Mouse (Mus musculus) heart, embryonic 15.5 days (tissue): Measurements from ENCODE around the gene Pcnt. TPM values are rescaled to one million over a fixed set of nuclear protein-coding genes. Genes with fewer than 3 reads are reported as not detected.

Experiments used
- ATAC-seq: fragments of 200-750 bp; cut with Nextera tagmentation; replicated peaks from 2 replicates; pipeline ENCODE4 v1.8.0; 2017; ENCODE audit warnings: low read depth, moderate TSS enrichment; ENCODE audit not compliant: insufficient number of reproducible peaks, insufficient read depth, low FRiP score
- H3K27ac ChIP-seq: fragments of 300-500 bp; sonication (generic); 2 replicates; pipeline ENCODE4 v1.5.1; 2015; ENCODE audit warnings: mild to moderate bottlenecking, inconsistent platforms
- H3K27me3 ChIP-seq: fragments of 300-500 bp; sonication (generic); 2 replicates; pipeline ENCODE4 v1.6.1; 2015; ENCODE audit warnings: inconsistent platforms
- H3K36me3 ChIP-seq: fragments of 300-500 bp; sonication (generic); 2 replicates; pipeline ENCODE4 v1.6.1; 2015; ENCODE audit warnings: mild to moderate bottlenecking, inconsistent platforms
- H3K4me1 ChIP-seq: fragments of 300-500 bp; sonication (generic); replicated peaks from 2 replicates; pipeline ENCODE4 v1.6.1; 2015; ENCODE audit warnings: inconsistent platforms
- H3K4me2 ChIP-seq: fragments of 300-500 bp; sonication (generic); 2 replicates; pipeline ENCODE4 v1.6.1; 2015; ENCODE audit warnings: inconsistent platforms, mild to moderate bottlenecking, moderate library complexity
- H3K4me3 ChIP-seq: fragments of 300-500 bp; sonication (generic); 2 replicates; pipeline ENCODE4 v1.5.1; 2015; ENCODE audit warnings: mild to moderate bottlenecking, inconsistent platforms
- H3K9ac ChIP-seq: fragments of 300-500 bp; sonication (generic); 2 replicates; pipeline ENCODE4 v1.6.1; 2015; ENCODE audit warnings: mild to moderate bottlenecking, inconsistent platforms
- H3K9me3 ChIP-seq: fragments of 300-500 bp; sonication (generic); replicated peaks from 2 replicates; pipeline ENCODE4 v1.6.1; 2016; ENCODE audit warnings: inconsistent platforms
- WGBS: fragments of 180-500 bp; shearing (Covaris S2); methylation state at CpG from one replicate; pipeline ENCODE4 v1.1.7; 2015; ENCODE audit warnings: mixed read lengths; 5-methylcytosine and 5-hydroxymethylcytosine counted together
- polyA plus RNA-seq: library from polyadenylated mRNA; unstranded; fragments of >200 nt; fragmentation: Nextera tagmentation; extraction: Ambion mirVana; gene quantifications from 2 replicates; pipeline ENCODE4 v1.2.1, GENCODE M21; 2015

The Pcnt gene
- polyA plus RNA-seq = 9.9 and 11.9 TPM in 2 replicates

DNA sequence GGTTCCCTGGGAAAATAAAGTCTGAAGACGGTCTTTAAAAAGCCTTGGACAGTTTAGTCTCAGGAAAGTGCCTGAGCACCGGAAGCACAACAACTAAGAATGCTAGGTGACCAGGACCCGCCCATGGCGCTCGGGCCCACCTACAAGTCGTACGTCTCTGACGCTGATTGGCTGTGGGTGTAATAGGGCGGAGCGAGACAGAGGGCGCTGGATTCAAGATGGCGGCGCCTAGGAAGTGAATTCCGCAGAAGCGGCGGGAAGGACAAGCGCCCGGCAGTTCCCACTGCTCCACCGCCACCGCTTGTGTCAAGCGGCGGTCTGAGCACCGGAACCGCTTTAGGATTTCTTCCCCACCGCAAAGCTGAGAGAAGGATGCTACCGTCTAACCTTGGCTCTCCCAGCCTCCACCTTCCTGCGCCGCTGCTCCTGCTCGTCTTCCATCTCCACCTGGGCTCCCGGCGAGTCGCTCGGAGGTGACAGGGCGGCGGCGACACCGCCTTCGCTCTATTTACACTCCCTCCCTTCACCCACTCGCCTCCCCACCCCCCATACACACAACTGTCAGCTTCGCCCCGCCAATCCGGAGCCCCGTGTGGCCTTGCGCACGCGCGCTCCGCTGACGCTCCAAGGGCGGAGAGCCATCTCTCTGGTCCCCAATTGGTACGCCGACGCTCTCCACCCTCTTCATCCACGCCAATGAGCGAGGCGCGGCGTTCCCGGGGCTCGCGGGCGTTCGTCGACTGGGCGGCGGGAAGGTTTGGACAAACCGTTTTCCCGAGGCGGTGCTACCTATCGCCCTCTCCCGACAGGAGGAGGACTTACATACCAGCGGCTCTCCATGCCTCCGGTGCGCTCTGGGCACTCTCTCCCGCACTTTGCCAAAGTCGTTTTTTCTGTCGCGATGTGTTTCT, at the start of gene Pcnt:
Pcnt (minus strand) TSS at position 609 of the 911 bp plus-strand sequence.
- no peaks in the 10 kb centered on the region for H3K9me3 ChIP-seq
- H3K4me1 ChIP-seq = peaks cover 32% of the 10 kb centered on the region
- under 1% methylated on average over 78 of the region's 78 CpGs for WGBS
- peak within 1 kb of the TSS; percentile 98 for H3K27ac ChIP-seq
- no peaks in the 10 kb centered on the region for H3K27me3 ChIP-seq
- H3K36me3 ChIP-seq = peaks cover 23% of the 10 kb centered on the region
- peak within 1 kb of the TSS; percentile 85 for H3K4me3 ChIP-seq
- H3K4me2 ChIP-seq = peak within 1 kb of the TSS; percentile 83
- ATAC-seq = peak; percentile 98
- peak within 1 kb of the TSS; percentile 80 for H3K9ac ChIP-seq

DNA sequence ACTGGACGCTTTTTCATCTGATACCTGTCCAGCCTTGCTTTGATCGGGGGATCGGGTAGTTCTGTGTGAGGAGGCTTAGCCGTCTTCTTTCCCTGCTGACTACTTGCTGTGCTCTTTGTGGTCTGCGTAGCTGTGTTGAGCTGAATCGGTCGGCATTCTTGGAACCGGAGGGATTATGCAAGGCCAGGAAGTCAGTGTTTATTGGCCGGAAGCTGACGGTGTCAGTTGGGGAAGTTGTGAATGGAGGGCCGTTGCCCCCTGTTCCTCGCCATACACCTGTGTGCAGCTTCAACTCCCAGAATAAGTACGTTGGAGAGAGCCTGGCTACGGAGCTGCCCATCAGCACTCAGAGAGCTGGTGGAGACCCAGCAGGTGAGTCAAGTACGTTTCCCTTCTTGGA, 46.6 kb upstream of the Pcnt start:
- no peak overlapping the region for H3K4me2 ChIP-seq
- H3K9ac ChIP-seq = no peak overlapping the region
- 89% methylated on average over 15 of the region's 15 CpGs for WGBS
- no peaks in the 10 kb centered on the region for H3K4me1 ChIP-seq
- H3K4me3 ChIP-seq = no peak overlapping the region
- no peaks in the 10 kb centered on the region for H3K27me3 ChIP-seq
- no peak overlapping the region for H3K27ac ChIP-seq
- peaks cover 80% of the 10 kb centered on the region for H3K36me3 ChIP-seq
- no peaks in the 10 kb centered on the region for H3K9me3 ChIP-seq
- no peak for ATAC-seq

DNA sequence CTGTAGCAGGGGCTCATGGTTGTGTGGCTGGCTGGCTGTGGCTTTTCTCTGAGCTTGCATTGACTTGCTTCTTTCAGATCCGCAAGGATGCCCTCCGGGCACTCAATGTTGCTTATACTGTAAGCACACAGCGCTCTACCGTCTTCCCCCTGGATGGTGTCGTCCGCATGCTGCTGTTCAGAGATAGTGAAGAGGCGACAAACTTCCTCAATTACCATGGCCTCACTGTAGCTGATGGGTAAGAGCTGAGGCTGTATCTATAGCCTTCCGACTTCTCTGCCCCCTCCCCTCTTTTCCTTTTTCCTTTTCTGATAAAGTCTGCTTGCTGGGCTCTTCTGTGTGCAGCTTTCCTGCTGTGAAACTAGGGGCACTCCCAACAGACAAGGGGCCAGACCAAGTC, 45.7 kb upstream of the Pcnt start:
- WGBS = 85% methylated on average over 8 of the region's 8 CpGs
- Histone ChIP-seq H3K27me3 (no peaks in the 10 kb centered on the region), H3K4me3 (no peak overlapping the region), H3K27ac (no peak overlapping the region), H3K4me1 (no peaks in the 10 kb centered on the region), H3K4me2 (no peak overlapping the region), H3K9me3 (no peaks in the 10 kb centered on the region), H3K9ac (no peak overlapping the region), H3K36me3 (peaks cover 81% of the 10 kb centered on the region)
- no peak for ATAC-seq

DNA sequence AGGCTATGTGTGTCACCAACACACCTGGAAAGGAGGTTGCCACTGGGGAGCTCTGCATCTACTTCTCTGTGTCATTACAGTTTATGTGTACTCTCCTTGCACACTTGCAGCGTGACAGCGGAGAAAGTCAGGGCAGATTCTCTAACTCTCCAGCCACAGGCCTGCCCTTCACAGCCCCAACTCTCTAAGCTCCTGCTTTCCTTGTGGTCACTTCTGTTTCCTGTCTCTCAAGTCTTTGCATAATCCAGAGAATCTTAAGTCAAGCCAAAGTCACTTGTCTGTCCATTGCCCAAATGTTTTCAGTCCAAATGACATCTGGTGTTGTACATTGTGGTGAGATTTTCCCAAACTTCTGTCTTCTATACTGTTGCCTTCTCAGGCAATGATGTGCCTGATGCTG, 43.7 kb upstream of the Pcnt start:
- no peak overlapping the region for H3K9ac ChIP-seq
- no peaks in the 10 kb centered on the region for H3K27me3 ChIP-seq
- no peak overlapping the region for H3K4me3 ChIP-seq
- H3K9me3 ChIP-seq = no peaks in the 10 kb centered on the region
- 91% methylated on average over 2 of the region's 2 CpGs for WGBS
- H3K36me3 ChIP-seq = peaks cover 93% of the 10 kb centered on the region
- H3K4me1 ChIP-seq = 0 out of 2 replicates have a peak, but pooled peaks cover 2% of the 10 kb centered on the region
- H3K27ac ChIP-seq = no peak overlapping the region
- no peak overlapping the region for H3K4me2 ChIP-seq
- ATAC-seq = no peak

DNA sequence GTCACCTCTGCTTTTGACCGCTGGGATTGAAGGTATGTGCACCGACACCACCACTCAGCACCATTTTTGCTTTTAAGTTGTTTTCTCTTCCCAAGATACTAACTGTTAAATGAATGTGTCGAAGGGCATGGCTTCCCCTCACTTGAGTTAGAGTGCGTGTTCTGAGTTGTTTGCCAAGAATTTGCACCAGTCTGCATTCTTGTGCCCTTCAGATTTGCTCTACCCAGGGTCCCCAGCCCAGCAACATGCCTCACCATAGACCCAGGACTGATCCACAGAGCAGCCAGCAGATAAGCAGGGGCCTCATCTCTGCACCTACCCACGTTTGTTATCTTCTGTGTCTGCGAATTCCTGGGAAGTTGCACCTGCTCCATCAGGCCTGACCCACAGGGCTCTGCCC, 38.9 kb upstream of the Pcnt start:
- Histone ChIP-seq H3K27ac (peak overlapping the region; percentile 46), H3K9ac (no peak overlapping the region), H3K27me3 (no peaks in the 10 kb centered on the region), H3K4me2 (no peak overlapping the region), H3K9me3 (no peaks in the 10 kb centered on the region), H3K4me3 (no peak overlapping the region), H3K4me1 (0 out of 2 replicates have a peak, but pooled peaks cover 4% of the 10 kb centered on the region), H3K36me3 (peaks cover 93% of the 10 kb centered on the region)
- WGBS = 50% methylated on average over 6 of the region's 6 CpGs
- 0 out of 2 replicates have a peak, but pooled peaks have one; percentile 60 for ATAC-seq

DNA sequence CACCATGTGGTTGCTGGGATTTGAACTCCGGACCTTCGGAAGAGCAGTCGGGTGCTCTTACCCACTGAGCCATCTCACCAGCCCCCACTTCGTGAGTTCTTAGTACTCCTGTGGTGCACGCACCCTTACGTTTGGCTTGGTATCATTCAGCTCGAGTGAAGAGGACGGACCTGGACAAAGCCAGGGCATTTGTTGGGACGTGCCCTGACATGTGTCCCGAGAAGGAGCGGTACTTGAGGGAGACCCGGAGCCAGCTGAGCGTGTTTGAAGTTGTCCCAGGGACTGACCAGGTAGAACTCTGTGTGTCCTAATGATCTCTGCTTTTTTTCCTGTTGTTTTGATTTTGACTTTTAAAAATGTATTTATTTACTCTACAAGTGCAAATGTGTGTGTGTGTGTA, 38.3 kb upstream of the Pcnt start:
- peaks cover 89% of the 10 kb centered on the region for H3K36me3 ChIP-seq
- 89% methylated on average over 13 of the region's 13 CpGs for WGBS
- H3K9me3 ChIP-seq = no peaks in the 10 kb centered on the region
- H3K27ac ChIP-seq = peak overlapping the region; percentile 46; the same call in 1 of the 2 replicates
- H3K4me2 ChIP-seq = no peak overlapping the region
- no peak overlapping the region for H3K4me3 ChIP-seq
- H3K9ac ChIP-seq = no peak overlapping the region
- H3K4me1 ChIP-seq = 0 out of 2 replicates have a peak, but pooled peaks cover 4% of the 10 kb centered on the region
- no peak for ATAC-seq
- H3K27me3 ChIP-seq = no peaks in the 10 kb centered on the region

DNA sequence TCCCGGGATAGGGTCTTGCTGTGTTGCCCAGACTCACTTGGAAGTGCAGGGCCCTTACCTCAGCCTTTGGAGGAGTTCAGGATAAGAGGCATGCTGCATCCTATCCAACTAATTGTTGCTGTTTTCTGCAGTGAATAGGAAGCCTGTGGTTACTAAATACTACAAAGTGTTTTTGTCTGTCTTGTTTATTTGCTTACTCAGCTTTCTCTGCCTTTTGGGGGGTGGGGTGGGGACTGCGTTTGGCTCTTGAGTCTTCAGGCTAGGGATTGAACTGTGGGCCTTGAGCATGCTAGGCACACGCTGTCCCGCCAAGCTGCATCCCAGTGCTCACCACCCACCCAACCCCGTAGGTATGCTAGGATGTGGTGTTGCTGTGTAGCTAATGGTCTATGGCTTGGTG, 31.2 kb upstream of the Pcnt start:
- Histone ChIP-seq H3K4me1 (peaks cover 8% of the 10 kb centered on the region; the same call in 1 of the 2 replicates), H3K9me3 (no peaks in the 10 kb centered on the region), H3K4me3 (no peak overlapping the region), H3K4me2 (no peak overlapping the region), H3K36me3 (peaks cover 61% of the 10 kb centered on the region), H3K9ac (no peak overlapping the region), H3K27ac (no peak overlapping the region), H3K27me3 (no peaks in the 10 kb centered on the region)
- no peak for ATAC-seq
- WGBS = 91% methylated on average over 5 of the region's 5 CpGs

DNA sequence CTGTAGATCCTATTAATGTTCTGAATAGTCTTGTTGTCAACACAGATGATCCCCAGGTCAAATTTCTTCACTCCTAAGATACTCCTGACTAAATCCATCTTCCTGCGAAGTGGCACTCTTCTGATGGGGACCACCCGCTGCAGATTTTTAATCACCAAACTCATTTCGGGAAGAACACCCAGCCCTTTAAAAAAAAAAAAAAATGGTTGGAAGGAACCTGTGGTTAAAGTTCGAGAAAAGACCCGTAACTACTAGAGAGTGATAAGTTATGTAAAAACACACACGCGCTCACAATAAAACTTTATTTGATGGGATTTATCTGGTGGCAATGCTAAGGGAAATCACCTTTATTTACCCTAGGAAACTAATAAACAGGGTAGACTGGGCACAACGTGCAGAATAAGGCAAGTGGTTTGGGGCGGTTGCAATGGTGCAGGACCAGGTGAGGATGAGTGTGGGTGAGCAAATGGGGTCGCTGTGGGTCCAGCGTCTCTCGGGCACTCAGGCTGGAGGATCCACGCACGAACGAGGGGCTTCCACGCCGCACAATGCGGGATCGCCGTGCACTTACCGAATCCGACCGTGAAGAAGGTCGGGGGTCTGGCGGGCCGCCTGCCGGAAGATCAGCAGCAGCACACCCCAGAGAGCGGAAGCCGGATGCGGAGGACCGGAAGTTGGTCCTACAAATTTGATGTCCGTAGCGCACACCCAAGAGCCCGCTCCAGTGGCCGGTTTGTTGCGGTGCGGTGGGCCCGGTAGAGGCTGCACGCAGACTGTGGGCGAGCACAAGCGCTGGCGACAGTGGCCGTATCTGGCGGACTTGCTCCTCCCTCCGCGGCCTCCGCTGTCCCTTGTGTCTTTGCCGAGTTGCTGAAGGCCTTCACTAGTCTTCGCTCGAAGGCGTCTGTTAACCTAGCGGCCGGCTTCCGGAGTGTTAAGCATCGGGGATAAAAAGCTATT, 25.9 kb upstream of the Pcnt start, which contains the start of the genes Mcm3ap and Ybey:
Mcm3ap (plus strand) TSS at position 725 of the 960 bp plus-strand sequence.
Ybey (minus strand) TSS at position 912 of the 960 bp plus-strand sequence.
- ATAC-seq = peak; percentile 89
- Histone ChIP-seq H3K4me1 (peaks cover 11% of the 10 kb centered on the region; the same call in 1 of the 2 replicates), H3K27me3 (no peaks in the 10 kb centered on the region), H3K4me2 (peak within 1 kb of the TSS; percentile 69), H3K36me3 (peaks cover 23% of the 10 kb centered on the region), H3K9me3 (no peaks in the 10 kb centered on the region), H3K27ac (peak within 1 kb of the TSS; percentile 91), H3K9ac (peak within 1 kb of the TSS; percentile 94), H3K4me3 (peak within 1 kb of the TSS; percentile 94)
- WGBS = 1% methylated on average over 55 of the region's 55 CpGs

DNA sequence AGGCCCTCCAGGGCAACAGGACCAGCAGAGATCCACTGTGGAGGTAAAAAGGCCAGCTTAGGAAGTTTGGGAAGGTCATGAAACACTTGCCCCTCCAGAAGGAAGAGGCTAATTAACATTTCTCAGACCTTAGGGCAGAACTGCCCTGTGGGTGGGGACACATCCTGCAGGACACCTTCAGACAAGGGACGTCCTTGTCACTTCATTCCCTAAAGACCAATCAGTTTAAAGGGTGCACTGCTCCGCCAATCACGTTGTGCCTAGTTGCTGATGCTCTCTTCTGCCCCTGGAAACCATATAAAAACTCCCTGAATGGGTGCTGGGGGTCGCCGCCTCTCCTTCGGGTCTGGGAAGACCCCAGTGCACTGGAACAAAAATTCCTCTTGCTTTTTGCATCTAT, 20.1 kb upstream of the Pcnt start:
- H3K27me3 ChIP-seq = no peaks in the 10 kb centered on the region
- H3K36me3 ChIP-seq = no peaks in the 10 kb centered on the region; the same call in 1 of the 2 replicates
- H3K4me1 ChIP-seq = 0 out of 2 replicates have a peak, but pooled peaks cover 1% of the 10 kb centered on the region
- ATAC-seq = no peak
- H3K27ac ChIP-seq = no peak overlapping the region
- no peak overlapping the region for H3K4me2 ChIP-seq
- 87% methylated on average over 6 of the region's 6 CpGs for WGBS
- H3K9ac ChIP-seq = no peak overlapping the region
- no peak overlapping the region for H3K4me3 ChIP-seq
- no peaks in the 10 kb centered on the region; the same call in 1 of the 2 replicates for H3K9me3 ChIP-seq

DNA sequence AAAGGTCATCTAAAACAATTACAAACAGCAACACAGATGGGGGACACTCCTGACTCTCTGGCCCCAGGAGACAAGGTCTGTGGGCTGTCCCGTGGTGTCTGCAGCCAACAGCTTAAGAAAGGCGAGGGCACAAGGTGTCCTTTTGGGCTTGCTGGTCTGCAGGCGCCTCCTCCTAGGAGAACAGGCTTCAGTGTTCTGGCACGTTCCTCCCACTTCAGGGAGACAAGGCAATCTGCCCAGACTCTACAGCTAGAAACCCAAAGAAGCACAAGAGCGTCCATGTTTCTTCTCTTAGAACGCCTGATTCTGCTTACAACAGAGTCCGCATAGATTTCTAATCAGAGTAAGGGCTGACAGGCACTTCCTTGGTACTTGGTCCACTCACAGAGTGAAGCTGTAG, 19.7 kb upstream of the Pcnt start:
- Histone ChIP-seq H3K9me3 (no peaks in the 10 kb centered on the region; the same call in 1 of the 2 replicates), H3K27me3 (no peaks in the 10 kb centered on the region), H3K9ac (no peak overlapping the region), H3K4me2 (no peak overlapping the region), H3K4me1 (no peaks in the 10 kb centered on the region), H3K36me3 (no peaks in the 10 kb centered on the region; the same call in 1 of the 2 replicates), H3K4me3 (no peak overlapping the region), H3K27ac (no peak overlapping the region)
- no peak for ATAC-seq
- WGBS = 89% methylated on average over 7 of the region's 7 CpGs

DNA sequence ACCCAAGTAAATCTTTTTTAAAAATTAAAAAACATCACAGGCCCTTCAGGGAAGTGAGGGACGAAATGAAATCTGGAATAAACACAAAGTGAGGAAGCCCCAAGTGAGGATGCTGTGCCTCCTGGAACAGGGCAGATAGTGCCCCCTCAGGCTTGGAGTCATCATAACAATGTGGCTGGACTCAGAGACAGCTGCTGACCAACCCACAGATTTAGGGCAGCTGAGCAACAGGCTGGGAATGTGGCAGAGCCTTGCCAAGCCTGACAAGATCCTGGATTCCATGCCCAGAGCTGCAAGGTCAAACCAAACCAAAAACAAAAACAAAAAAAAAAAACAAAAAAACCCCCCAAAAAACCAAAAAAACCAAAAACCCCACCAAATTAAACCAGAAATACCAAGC, 18.7 kb upstream of the Pcnt start:
- Histone ChIP-seq H3K27ac (no peak overlapping the region), H3K4me3 (no peak overlapping the region), H3K9ac (no peak overlapping the region), H3K9me3 (no peaks in the 10 kb centered on the region; the same call in 1 of the 2 replicates), H3K36me3 (no peaks in the 10 kb centered on the region; the same call in 1 of the 2 replicates), H3K4me2 (no peak overlapping the region), H3K27me3 (no peaks in the 10 kb centered on the region), H3K4me1 (no peaks in the 10 kb centered on the region)
- WGBS = 84% methylated on average over 1 of the region's 1 CpGs
- no peak for ATAC-seq
